Comparison of ENCODE assay signal across 8 mouse cellular contexts in the genomic region with DNA sequence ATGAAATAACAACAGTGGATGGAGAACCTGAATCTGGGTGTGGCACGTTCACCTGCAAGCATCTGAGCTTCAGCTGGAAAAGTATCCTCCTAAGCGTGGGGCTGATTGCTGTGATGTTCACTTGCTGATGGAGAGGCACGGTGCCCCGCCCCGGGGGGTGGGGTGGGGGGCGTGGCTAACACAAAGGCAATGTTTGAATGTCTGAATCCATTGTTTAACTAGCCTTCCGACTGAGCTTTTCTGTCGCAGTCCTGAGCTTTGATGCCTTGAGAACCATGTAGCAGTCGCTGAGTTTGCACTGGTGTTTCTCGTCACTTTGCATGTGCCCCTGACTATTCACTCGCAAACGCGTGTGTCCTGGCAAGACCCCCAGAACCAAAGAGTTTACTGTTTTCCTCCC.
DNase-seq lines count a peak whose midpoint lies in the region; ATAC-seq and TF ChIP-seq lines count a peak whose summit lies in the region.

No protein-coding gene starts in this region.

- peak overlapping the region; percentile 47 for H3K4me2 ChIP-seq in forebrain, postnatal 0 days (ENCODE audit: low read depth)
- H3K4me2 ChIP-seq in liver, postnatal 0 days (ENCODE audit: low read depth, low read length), result no peak overlapping the region

- DNase-seq in kidney, postnatal 10 days, result peak; percentile 64
- no peak for DNase-seq in kidney, postnatal 25 days
- DNase-seq in adrenal gland, postnatal 25 days, result peak; percentile 50
- peak; percentile 62 for DNase-seq in forebrain, postnatal 0 days
- peak; percentile 20 for DNase-seq in liver, postnatal 0 days
- DNase-seq in ovary, postnatal 36 days (ENCODE audit: low spot score), result peak; percentile 55
- DNase-seq in spleen, postnatal 14 days (ENCODE audit: low spot score in 2 of 2), result no peak
- DNase-seq in right cerebral cortex, postnatal 36 days (ENCODE audit: low spot score in 2 of 2), result no peak

- H3K9me3 ChIP-seq in forebrain, postnatal 0 days (ENCODE audit: low read length), result no peaks in the 10 kb centered on the region
- no peaks in the 10 kb centered on the region for H3K9me3 ChIP-seq in liver, postnatal 0 days (ENCODE audit: low read length)

- no peaks in the 10 kb centered on the region for H3K4me1 ChIP-seq in forebrain, postnatal 0 days (ENCODE audit: insufficient read depth)
- H3K4me1 ChIP-seq in liver, postnatal 0 days (ENCODE audit: insufficient read depth), result no peaks in the 10 kb centered on the region

- 6% methylated on average over 13 of the region's 13 CpGs for WGBS in forebrain, postnatal 0 days
- WGBS in liver, postnatal 0 days (ENCODE audit: insufficient replicate concordance), result 16% methylated on average over 13 of the region's 13 CpGs

- H3K27ac ChIP-seq in forebrain, postnatal 0 days (ENCODE audit: low read depth, low read length), result no peak overlapping the region; the same call in 1 of the 2 replicates
- no peak overlapping the region for H3K27ac ChIP-seq in liver, postnatal 0 days (ENCODE audit: low read depth)

- no peaks in the 10 kb centered on the region for H3K36me3 ChIP-seq in forebrain, postnatal 0 days (ENCODE audit: insufficient read depth)
- no peaks in the 10 kb centered on the region for H3K36me3 ChIP-seq in liver, postnatal 0 days (replicated peaks; ENCODE audit: insufficient read depth, low read length)

- H3K27me3 ChIP-seq in forebrain, postnatal 0 days (ENCODE audit: insufficient read depth, low read length), result no peaks in the 10 kb centered on the region
- no peaks in the 10 kb centered on the region for H3K27me3 ChIP-seq in liver, postnatal 0 days (ENCODE audit: insufficient read depth, low read length)

- peak; percentile 42 for ATAC-seq in forebrain, postnatal 0 days
- ATAC-seq in liver, postnatal 0 days, result no peak

- TF ChIP-seq EP300 in liver, postnatal 0 days (IDR thresholded peaks at IDR 0.05; ENCODE audit: low read depth), result no peak

- TF ChIP-seq CTCF in forebrain, postnatal 0 days (IDR thresholded peaks at IDR 0.05; ENCODE audit: low read depth), result no peak
- no peak for TF ChIP-seq CTCF in liver, postnatal 0 days (IDR thresholded peaks at IDR 0.05; ENCODE audit: low read depth)

- peak overlapping the region; percentile 20; the same call in 1 of the 2 replicates for H3K4me3 ChIP-seq in forebrain, postnatal 0 days (ENCODE audit: low read depth, low read length)
- H3K4me3 ChIP-seq in liver, postnatal 0 days (ENCODE audit: low read depth, low read length), result no peak overlapping the region

- no peak overlapping the region; the same call in 1 of the 2 replicates for H3K9ac ChIP-seq in forebrain, postnatal 0 days
- H3K9ac ChIP-seq in liver, postnatal 0 days (replicated peaks), result no peak overlapping the region

Comparison
In these comparisons a context has a peak if more than half of its experiments do, and no peak if none do; other contexts are left out.
1. DNase-seq: peak in kidney, postnatal 10 days (single experiment), adrenal gland, postnatal 25 days (single experiment), forebrain, postnatal 0 days (single experiment), liver, postnatal 0 days (single experiment) and ovary, postnatal 36 days (single experiment); none in kidney, postnatal 25 days (0 of 2), spleen, postnatal 14 days (0 of 2) and right cerebral cortex, postnatal 36 days (0 of 2).